Mouse (Mus musculus) liver (tissue): ENCODE measurements around the gene Csrnp2.

Source experiments
- DNase-seq: peaks from one replicate; pipeline ENCODE4 v3.0.0-alpha.2; 2020; ENCODE audit warnings: mixed read lengths

Csrnp2 gene

GRCm38 (mm10) chr15:100429959-100430565 lies 65.2 kb downstream of the Csrnp2 start:
- DNase-seq, result no peak
